Mouse (Mus musculus) neutrophil, adult 5-6 weeks (primary cell): ENCODE results near the gene Kazn. TPM values are rescaled to one million over a fixed set of nuclear protein-coding genes. Genes with fewer than 3 reads are reported as not detected.
A peak's percentile ranks its signal among the peaks of the same experiment; 100 is the strongest.

Experiments
- ATAC-seq: fragments of 151-379, 151-347 bp; 2 replicates; pipeline ENCODE4 v1.8.0; 2017; ENCODE audit warnings: mild to moderate bottlenecking, moderate TSS enrichment; ENCODE audit not compliant: insufficient number of reproducible peaks, poor library complexity, low FRiP score, severe bottlenecking; ENCODE audit errors: extremely low read depth
- total RNA-seq: library from RNA; stranded (forward); fragments of 200-1000 nt; gene quantifications from 2 replicates; pipeline ENCODE4 v1.2.3, GENCODE M21; 2017

The Kazn gene
- total RNA-seq, 1 experiment from 2014 or later = not detected

DNA sequence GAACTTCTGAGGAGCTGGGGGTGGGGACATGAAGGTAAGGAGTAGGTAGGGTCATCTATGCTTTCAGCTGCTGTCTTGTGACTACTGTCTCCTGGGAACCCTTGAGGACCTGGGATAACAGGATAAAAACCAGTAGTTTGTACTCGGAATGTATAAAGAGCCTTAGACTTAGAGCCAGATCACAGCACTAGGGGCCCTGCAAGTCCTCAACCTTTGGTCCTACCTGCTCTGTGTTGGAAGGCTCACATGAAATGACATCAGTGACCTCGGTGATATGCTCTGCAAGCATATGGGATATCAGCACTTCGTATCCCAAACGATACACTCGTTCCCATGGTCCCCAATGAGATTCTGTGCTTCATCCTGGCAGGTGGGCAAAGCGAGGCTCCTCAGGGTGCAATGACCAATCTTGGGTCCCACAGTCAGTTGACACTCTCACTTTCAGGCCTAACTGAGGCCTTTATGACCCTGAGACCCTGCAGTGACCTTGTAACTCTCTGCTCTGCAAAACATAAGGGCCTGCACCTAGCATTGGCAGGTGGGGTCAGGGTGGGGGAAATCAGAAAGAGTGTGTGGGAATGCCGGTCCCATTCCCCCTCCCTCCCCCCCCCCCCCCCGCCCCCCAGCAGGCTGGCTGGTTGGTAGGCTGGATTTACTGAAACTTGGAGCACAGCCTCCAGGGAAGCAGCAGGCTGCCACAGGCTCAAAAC, 67.3 kb downstream of the Kazn start:
- no peak for ATAC-seq

DNA sequence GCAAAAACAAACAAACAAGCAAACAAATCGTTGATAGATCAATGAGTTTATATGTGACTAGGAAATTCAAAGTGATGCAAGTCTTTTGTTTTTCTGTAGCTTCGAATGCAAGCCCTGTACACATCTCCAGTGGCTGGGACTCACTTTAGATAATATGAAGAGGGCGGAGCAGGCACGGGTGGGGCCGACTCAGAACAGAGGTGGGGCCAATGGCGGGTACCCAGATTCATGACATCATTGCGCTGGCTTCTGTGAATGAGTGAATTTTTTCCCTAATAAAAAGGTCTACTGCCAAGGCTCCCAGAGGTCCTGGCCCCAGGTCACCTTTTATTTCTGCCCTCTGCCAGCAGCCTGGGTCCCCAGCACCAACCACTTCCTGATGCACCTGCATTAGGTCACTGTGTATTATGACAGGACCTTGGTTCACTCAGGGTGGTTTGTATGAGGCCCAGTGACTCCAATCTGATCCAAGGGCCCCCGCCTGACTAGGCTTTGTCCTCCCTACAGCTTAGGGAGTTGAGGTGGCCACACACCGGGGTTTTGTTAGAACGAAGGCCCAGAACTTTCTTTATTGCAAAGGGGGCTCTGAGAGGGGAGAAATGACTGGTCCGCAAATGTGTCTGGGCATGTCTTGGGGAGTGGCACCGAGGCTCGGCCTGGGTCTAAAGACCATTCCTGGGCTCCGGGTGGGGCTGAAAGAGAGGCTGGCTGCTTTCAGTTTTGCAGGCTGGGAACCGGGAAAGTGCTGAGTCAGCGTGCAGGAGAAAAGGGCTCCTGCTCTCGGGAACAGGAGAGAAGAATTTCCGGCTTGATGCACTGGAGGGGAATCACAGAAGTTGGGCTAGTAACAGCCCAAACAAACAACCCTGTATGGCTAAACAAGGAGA, 68.1 kb downstream of the Kazn start:
- ATAC-seq = no peak

DNA sequence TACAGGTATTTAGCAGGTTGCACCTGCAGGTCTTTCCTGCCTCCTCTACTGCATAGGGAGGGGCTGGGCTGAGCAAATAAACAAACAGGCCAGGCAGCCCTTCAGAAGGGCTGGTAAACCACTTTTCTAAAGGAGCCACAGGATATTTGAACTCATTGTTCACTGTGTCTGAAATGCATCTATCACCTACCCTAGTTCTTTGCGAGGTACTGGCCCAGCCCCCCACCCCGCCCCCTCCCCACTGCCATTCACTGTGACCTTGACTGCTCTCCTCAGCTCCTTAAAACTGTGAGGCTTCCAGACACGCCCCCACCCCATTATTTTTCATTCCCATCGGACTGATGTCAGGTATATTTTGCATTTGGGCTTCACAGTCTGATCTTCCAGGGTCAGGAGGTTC, 69.6 kb downstream of the Kazn start:
- ATAC-seq = no peak

DNA sequence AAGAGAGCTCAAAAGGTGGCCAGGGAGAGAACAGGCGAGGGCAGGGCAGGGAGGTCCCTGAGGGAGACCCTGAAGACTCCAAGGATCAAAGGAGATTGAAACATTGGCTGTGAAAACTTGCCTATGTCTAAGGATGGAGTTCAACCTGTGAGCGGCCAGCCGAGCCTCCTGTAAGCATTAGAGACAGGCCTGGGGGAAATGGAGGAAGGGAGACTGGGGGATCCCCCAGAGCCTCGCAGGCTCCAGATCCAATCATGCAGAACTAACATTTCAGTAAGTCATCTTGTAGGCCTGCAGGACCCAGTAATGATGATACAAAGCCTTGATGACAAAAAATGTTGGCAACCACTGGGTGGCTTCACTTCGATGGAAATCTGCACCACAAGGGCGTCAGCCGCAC, 70.8 kb downstream of the Kazn start:
- ATAC-seq = no peak

DNA sequence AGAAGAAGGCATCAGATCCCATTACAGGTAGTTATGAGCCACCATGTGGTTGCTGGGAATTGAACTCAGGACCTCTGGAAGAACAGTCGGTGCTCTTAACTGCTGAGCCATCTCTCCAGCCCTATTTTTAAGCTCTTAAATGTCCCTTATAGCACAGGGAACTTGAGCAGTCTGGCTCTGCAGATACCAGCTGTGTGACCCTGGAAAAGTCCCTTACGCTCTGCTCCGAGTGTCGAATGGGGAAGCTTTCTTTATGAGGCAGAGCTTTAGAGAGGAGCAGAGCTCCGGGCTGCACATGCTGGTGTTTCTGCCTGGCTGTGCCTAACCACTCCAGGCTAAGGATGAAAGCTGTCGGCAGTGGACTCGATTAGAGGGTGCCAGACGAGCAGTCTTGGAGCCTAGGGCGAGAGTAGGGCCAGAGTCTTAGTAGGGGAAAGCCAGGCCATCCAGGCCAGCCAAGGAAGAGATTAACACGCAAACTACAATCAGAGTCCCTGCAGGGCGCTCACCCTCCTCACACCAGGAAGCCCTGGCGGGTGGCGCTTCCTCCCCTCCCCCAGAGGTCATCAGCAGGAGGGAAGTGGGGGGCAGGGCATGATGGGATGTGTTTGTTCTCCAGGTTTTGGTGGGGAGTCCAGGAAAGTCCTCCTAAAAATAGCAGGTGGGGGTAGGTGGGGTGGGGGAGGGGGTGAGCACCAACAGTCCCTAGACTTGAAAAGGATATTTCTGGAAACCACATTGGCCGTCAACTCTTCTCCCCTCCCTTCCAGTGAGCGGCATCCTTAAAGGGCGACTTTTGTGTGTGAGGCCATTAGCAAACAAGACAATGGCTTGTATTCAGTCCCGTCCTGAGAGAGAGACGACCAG, 73.1 kb downstream of the Kazn start:
- ATAC-seq = no peak

DNA sequence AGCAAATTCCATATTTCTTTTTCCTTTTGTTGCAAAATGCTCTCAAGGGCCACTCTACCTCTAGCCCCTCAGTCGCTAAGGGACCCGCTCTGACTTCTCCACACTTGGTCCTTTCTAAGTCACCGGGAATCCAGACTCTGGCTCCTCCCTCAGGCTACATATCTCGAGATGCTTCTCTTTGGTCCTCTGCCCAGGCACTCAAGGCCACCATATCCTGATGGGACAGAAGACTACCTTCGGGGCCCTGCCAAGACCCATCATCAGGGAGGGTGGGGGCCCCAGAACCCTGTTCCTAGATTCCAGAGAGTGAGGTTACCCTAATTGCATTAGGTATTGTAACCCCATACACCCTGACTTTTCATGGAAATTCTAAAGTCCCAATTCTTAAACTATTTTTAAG, 73.8 kb downstream of the Kazn start:
- ATAC-seq = no peak

DNA sequence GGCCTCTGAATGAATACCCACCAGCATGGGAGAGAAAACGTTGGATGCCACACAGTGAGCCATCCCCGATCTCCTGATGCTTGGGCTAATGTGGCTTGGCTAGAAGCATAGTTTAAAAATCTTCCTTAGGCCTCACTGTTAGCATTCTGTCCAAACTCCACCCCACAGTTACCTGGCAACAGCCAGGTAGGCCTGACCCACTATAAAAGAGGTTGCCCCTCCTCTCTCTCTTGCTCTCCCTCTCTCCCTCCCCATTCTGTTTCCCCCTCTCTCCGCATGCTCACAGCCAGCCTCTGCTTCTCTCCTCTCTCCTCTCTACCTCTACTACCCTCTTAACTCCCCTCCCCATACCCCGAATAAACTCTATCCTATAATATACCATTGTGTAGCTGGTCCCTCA, 74.8 kb downstream of the Kazn start:
- no peak for ATAC-seq

DNA sequence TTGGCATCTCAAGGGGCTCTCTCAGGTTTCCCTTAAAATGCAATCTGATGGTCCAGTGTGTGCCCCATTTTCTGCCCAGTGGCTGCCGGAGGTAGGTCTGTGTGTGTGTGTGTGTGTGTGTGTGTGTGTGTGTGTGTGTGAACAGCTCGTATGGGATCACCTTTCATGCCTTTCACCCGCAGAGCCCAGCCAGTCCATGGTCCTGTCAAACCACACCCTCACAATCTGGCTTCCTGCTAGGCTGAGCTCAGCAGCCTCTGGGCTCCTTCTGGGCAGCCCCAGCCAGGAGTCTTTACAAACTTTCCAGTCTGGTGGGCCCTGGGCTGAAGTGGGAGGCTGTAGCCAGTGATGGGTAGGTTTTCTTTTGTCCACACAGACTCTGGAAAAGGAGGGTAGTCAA, 75.3 kb downstream of the Kazn start:
- ATAC-seq = no peak

DNA sequence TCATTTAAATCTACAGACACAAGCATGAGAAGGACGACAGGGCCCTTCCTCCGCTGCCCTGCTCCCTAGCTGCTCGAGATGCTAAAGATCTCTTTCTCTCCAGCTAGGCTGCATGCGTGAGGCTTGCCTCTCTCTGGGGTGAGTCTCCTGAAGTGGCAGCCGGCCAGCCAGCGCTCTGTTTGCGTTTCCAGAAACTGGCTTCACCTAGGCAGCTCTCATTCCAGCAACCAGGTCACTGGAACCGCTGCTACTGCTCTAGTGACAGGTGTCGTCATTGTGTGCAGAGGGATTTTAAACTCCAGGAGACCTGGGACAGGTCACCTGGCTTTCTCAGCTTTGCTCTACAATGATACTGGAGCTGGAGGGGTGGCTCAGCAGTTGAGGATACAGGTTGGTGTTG, 76.5 kb downstream of the Kazn start:
- ATAC-seq = no peak

DNA sequence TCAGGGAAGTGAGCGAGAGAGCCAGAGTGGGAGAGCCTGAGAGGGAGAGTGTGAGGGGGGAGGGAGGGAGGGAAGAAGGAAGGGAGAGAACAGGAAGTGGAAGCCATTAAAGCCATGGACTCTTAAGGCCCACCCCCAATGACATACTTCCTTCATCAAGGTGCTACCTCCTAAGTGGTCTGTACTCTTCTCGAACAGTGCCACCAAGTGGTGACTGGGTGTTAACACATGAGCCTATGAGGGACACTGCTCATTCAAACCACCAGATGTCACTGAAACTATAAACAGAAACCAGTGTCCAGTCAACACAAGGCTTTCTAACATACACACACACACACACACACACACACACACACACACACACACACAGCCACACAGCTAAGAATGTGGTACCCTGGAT, 77.1 kb downstream of the Kazn start:
- no peak for ATAC-seq

DNA sequence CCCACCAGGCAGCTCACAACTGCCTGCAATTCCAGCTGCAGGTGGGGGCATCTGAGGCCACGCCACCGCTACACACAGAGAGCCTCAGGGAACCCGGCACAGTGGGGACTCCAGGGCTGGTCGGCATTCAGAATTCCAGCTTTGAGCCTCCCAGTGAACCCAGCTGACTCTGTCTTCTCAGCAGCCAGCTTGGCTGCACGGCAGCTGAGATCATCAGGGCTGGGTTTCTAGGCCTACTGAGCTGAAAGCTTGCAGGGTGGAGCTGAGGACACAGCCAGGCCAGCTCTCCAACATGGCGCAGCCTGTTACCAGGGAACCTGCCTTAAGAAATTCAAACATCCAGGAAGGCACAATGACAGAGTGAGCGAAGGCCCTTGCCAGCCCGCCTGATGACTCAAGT, 79.2 kb downstream of the Kazn start:
- ATAC-seq = no peak

DNA sequence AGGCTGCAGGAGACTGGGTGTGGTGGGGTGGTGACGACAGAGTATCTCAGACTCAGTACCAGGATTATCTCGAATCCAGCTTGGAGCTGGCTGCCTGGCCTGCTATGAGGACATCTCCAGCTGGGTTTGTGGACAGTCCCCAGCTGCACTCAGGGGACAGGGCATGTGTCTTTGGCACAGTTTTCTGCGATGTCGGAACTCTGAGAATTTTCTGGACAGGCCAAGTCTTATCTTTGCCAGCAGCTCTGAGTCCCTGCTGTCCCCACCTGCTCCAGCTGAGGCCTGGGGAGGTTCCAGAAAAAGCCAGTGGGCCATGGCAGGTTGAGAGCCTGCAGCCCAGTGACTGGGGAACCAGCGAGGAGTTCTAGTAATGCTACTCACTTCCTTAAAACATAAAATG, 82.7 kb downstream of the Kazn start:
- ATAC-seq = no peak

DNA sequence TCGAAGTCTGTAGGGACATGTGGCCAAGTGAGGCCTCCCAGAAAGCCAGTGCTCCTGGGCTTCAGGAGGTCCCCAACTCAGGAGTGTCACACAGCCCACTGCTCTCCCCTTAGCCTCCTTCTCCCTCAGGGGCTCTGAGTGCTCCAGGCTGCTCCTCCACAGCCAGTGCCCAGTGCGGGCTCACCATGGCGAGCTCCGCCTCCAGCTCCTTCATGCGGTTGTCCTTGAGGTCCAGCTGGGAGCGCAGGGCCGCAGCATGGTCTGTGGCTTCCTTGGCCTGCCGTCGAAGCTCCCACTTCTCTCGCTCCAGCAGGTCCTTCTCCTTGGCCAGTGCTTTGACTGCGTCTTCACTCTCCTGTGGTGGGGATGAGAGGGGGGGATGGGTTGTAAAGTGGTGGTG, 85.0 kb downstream of the Kazn start:
- no peak for ATAC-seq

DNA sequence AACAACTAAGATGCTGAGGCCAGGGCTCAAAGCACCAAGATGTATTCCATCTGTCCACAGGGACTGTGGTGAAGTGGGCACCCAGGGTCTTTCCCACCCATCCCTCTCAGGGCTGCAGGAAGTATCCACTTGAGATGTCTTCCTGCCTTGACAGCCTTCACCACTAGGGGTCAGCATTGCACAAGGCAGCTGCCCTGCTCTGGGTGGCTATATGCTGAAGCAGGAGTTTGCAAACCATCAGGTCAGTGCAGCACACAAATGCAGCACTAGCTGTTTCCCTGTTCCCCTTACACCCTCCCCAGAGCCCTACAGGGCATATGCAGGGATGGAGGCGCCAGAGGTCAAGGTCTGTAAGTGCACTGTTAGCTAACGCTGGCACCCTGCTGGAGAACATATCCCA, 85.7 kb downstream of the Kazn start:
- ATAC-seq = 0 out of 2 replicates have a peak, but pooled peaks have one; percentile 17

DNA sequence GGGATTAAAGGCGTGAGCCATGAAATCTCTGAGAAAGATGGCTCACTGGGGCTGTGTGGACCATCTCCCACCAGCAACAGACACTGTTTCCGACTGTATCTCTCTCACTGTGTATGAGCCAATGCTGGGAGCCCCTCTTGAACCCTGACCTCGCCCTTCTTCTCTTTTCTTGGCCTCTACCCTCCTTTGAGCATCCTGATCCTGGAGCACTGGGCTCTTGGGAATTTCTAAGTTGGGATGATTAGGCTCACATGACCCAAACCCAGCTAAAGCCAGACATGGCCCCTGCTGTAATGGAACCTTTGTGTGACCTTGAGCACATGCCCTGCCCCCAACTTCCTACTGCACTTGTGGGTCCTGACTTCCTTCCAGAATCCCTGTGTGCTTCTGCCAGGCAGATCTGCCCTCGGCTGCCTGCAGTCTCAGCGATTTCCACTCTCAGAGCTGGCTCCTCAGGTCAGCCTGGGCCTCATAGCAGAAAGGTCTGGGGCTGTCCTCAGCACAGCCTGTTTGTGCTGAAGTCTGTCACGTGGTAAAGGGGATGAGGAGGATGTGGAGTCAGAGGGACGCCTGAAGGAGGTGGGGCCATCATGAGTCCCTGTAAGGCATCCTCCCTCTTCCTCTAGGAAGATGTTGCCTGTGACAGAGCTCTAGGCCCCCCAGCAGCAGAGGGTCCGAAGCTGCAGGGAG, 86.3 kb downstream of the Kazn start:
- ATAC-seq = no peak

DNA sequence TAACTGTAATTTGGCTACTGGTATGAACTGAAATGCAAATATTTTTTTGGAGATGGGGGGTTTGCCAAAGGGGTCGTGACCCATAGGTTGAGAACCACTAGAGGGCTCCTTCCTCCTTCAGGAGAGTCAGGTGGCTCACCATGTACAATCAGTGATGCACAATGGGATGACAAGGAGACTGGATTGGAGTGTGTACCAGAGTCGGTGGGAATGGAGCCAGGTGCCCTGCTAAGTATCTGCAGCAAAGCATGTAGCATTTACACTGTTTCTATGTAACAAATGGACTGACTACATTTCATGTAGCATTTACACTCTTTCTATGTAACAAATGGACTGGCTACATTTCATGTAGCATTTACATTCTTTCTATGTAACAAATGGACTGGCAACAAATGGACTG, 89.1 kb downstream of the Kazn start:
- no peak for ATAC-seq

DNA sequence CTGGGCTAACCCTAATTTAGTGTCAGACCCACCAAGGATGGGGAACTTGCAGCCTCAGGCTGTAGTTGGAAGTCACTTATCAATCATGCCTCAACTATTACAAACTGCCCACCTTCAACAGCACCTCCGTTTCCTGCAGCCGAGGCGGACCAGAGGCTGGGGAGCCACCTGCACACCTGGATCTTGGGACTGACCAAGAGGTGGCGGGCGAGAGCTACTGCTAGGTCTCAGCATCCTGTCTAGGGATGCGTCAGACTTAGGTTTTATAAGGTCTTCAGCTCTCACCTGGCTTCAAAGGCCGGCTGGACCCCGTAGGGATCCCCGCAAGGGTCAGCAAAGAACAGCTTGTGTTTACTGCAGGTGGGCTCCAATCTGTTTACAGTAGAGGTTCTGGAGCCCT, 90.0 kb downstream of the Kazn start:
- ATAC-seq = no peak

DNA sequence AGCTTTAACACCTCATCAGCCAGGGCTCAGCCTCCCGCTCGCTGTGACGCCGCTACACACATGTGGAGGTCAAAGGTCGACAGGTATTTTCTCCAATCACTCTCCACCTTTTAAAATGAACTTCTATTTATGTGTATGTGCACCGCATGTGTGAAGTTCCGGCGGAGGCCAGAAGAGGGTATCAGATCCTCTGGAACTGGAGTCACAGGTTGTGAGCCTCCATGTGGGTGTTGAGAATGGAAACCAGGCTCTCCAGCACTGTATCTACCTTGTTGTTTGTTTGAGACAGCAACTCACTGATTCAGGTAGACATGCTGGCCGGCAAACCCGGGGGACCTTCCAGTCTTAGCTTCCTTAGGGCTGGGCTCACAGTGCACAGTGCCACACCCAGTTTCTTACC, 91.5 kb downstream of the Kazn start:
- ATAC-seq = no peak

DNA sequence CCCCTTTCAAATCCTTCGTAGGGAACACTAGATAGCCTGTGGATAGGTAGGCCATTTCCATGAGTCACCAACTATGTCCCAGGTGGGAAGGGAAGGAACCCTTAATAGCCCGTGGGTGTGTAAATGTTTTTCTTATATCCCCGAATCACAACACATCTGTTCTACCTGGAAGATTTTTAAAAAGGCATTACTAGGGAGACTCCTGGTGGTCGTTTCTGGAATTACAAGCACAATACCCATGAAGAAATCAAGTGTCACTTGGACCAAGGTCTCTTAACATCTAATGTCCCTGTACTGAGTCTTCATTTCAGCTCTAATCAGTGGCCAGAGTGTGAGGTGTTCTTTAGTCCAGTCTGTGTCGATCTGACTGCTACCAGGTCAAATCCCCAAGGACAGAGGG, 95.1 kb downstream of the Kazn start:
- ATAC-seq = no peak
